Mouse (Mus musculus): ENCODE data around the gene Ptpre. TPM values are rescaled to one million over a fixed set of nuclear protein-coding genes. Genes with fewer than 3 reads are reported as not detected.
"Not testable (repeated sequence)": the region's sequence is repeated elsewhere in the genome, so short reads cannot be mapped to it uniquely, and the experiment has no call there.

Ptpre gene
- polyA plus RNA-seq, 1 experiment from 2014 or later: 0.53 TPM

DNA sequence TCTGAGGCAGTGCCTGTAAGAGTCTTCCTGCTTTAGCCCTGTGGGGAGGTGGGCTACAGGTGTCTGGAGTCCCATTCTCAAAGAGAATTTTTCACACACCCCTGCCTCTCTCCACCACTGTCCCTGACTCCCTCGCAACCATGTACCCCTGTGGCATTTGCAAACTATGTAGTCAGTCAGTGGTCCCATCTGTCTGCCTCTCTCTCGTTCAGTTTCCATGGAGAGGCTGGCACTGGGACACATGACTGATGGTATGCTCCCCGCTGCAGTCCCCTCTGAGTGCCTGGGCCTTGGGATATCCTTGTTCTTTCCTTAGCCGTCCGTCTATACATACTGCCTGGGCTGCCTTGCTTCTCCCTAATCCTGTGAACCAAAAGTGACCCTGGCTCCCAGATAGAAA is 28.7 kb downstream of the Ptpre start:
- no peak overlapping the region for H3K4me3 ChIP-seq (ENCODE audit: low read depth, low read length)
- H3K9ac ChIP-seq (ENCODE audit: low read length): no peak overlapping the region
- 80% methylated on average over 5 of the region's 5 CpGs for whole genome bisulfite sequencing
- no peak for DNase-seq (ENCODE audit: low spot score, missing footprints)
- H3K9me3 ChIP-seq (ENCODE audit: control insufficient read depth, low read length): no peaks in the 10 kb centered on the region
- no peaks in the 10 kb centered on the region for H3K36me3 ChIP-seq (ENCODE audit: control insufficient read depth, insufficient read depth, low read length)
- H3K4me2 ChIP-seq: no peak overlapping the region
- ATAC-seq (ENCODE audit: low FRiP score): no peak
- H3K27ac ChIP-seq (ENCODE audit: low read depth, low read length): no peak overlapping the region
- H3K4me1 ChIP-seq (ENCODE audit: control insufficient read depth, insufficient read depth, low read length): no peaks in the 10 kb centered on the region
- no peaks in the 10 kb centered on the region for H3K27me3 ChIP-seq (ENCODE audit: control insufficient read depth, insufficient read depth, low read length)

DNA sequence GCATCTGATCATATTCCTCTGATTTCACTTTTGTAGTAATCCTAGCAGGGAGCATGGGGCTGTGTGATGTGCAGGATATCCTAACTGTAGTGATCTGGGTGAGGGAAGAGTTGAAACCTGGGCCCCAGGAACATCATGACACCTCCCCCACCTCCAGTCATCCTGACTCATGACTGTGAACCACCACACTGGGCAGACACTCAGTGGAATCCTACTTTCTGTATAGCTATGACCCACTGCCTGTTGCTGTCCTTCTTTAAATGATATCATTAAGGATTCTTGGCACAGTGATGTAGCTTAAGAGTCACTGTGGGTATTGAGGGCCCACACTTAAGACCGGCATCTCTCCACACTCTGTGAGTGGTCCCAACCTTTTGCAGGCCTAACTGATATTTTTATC is 30.3 kb downstream of the Ptpre start:
- no peaks in the 10 kb centered on the region for H3K4me1 ChIP-seq (ENCODE audit: control insufficient read depth, insufficient read depth, low read length)
- no peak overlapping the region for H3K9ac ChIP-seq (ENCODE audit: low read length)
- no peaks in the 10 kb centered on the region for H3K9me3 ChIP-seq (ENCODE audit: control insufficient read depth, low read length)
- H3K36me3 ChIP-seq (ENCODE audit: control insufficient read depth, insufficient read depth, low read length): no peaks in the 10 kb centered on the region
- no peak overlapping the region for H3K4me2 ChIP-seq
- WGBS: 91% methylated on average over 1 of the region's 1 CpGs
- no peaks in the 10 kb centered on the region for H3K27me3 ChIP-seq (ENCODE audit: control insufficient read depth, insufficient read depth, low read length)
- H3K27ac ChIP-seq (ENCODE audit: low read depth, low read length): no peak overlapping the region
- no peak for ATAC-seq (ENCODE audit: low FRiP score)
- no peak overlapping the region for H3K4me3 ChIP-seq (ENCODE audit: low read depth, low read length)
- no peak for DNase-seq (ENCODE audit: low spot score, missing footprints)

DNA sequence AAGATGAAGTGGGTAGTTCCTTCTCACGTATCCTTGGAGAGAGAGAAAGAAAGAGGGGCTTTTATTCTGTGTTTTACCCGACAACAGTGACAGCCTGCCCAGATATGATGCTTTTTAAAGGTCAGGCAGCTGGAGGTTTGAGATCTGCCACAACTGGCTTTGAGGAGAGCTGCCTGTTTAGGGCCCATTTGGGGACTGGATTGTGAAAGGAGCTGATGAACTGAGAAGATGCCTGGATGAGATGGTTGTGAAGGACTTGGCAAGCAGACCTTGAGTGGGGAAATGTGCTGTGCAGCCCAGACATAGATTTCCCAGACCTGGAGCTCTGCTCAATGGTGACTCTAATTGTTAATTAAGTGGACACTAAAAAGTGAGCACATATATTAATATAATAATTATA is 31.3 kb downstream of the Ptpre start:
- Histone ChIP-seq H3K27ac (ENCODE audit: low read depth, low read length) (no peak overlapping the region), H3K4me3 (ENCODE audit: low read depth, low read length) (no peak overlapping the region), H3K9ac (ENCODE audit: low read length) (no peak overlapping the region), H3K9me3 (ENCODE audit: control insufficient read depth, low read length) (no peaks in the 10 kb centered on the region), H3K27me3 (ENCODE audit: control insufficient read depth, insufficient read depth, low read length) (no peaks in the 10 kb centered on the region), H3K36me3 (ENCODE audit: control insufficient read depth, insufficient read depth, low read length) (no peaks in the 10 kb centered on the region), H3K4me1 (ENCODE audit: control insufficient read depth, insufficient read depth, low read length) (no peaks in the 10 kb centered on the region), H3K4me2 (no peak overlapping the region)
- DNase-seq (ENCODE audit: low spot score, missing footprints) (no peak), ATAC-seq (ENCODE audit: low FRiP score) (no peak)
- WGBS: 71% methylated on average over 2 of the region's 2 CpGs

DNA sequence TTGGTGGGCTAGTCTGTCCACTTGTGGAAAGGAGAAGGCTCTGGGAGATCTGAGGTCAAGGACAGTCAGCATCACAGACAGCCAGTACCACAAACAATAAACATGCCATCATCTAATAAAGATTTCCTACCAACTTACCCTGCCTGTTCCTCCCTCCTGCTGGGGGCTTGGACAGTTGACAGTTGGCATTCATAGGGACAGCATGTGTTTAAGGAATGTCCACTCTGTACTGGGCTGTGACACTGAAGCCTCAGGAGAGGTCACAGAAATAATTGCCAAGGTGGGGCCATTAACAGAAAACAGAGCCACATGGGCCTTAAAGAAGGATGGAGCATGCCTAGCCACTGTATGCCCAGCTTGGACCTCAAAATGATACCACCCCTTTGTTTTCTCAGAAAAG is 34.1 kb downstream of the Ptpre start:
- Histone ChIP-seq H3K9me3 (ENCODE audit: control insufficient read depth, low read length) (no peaks in the 10 kb centered on the region), H3K36me3 (ENCODE audit: control insufficient read depth, insufficient read depth, low read length) (no peaks in the 10 kb centered on the region), H3K27me3 (ENCODE audit: control insufficient read depth, insufficient read depth, low read length) (no peaks in the 10 kb centered on the region), H3K9ac (ENCODE audit: low read length) (no peak overlapping the region), H3K27ac (ENCODE audit: low read depth, low read length) (no peak overlapping the region), H3K4me1 (ENCODE audit: control insufficient read depth, insufficient read depth, low read length) (no peaks in the 10 kb centered on the region), H3K4me3 (ENCODE audit: low read depth, low read length) (no peak overlapping the region), H3K4me2 (no peak overlapping the region)
- no peak for DNase-seq (ENCODE audit: low spot score, missing footprints)
- ATAC-seq (ENCODE audit: low FRiP score): no peak

DNA sequence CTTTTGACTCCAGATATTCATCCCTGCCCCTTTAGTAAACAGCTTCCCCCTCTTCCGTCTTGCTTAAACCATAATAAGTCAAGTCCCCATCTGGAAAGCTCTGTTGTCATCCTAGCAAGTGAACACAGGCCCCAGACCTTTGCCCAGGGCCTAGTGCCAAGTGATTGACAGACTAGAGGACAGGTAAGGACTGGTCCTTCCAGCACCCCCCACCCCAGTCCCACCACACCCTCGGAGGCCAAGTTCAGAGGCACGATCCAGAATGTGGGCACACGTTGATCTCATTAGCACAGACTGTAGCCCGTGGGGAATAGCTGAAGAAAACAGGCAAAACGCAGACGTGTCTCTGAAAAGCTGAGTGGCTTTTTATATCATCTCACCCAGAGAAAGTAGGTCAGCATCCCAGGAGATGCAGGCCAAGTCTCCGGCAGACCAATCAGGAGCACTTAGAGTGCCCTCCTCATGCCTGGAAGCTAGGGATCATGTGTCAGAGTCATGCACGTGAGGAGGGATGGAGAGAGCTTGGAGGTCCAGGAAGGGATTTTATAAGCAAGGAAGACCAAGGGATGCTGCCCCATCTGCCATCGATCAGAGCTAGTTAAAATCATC is 34.8 kb downstream of the Ptpre start:
- WGBS: 77% methylated on average over 10 of the region's 10 CpGs

DNA sequence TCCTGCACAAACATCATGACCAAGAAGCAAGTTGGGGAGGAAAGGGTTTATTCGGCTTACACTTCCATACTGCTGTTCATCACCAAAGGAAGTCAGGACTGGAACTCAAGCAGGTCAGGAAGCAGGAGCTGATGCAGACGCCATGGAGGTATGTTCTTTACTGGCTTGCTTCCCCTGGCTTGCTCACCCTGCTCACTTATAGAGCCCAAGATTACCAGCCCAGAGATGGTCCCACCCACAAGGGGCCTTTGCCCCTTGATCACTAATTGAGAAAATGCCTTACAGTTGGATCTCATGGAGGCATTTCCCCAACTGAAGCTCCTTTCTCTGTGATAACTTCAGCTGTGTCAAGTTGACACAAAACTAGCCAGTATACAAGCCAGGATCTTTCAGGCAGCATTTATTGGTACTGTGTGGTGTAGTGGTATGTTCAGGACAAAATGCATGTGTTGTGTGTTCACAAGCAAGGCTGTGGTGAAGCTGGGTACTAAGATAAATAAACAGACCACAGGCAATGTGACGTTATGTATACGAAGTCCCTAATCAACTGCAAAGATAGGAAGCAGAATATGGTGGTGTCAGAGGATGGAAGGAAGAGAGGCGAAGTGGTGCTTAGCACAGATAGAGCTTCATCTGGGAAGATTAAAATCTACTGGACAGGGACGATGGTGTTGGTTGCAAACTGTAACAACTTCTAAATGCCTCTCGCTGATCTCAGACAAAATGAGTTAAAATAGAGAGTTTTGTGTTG is 38.2 kb downstream of the Ptpre start:
- H3K9me3 ChIP-seq (ENCODE audit: control insufficient read depth, low read length); H3K4me3 ChIP-seq (ENCODE audit: low read depth, low read length); H3K4me1 ChIP-seq (ENCODE audit: control insufficient read depth, insufficient read depth, low read length); ATAC-seq (ENCODE audit: low FRiP score); H3K36me3 ChIP-seq (ENCODE audit: control insufficient read depth, insufficient read depth, low read length); H3K27ac ChIP-seq (ENCODE audit: low read depth, low read length); DNase-seq (ENCODE audit: low spot score, missing footprints); H3K27me3 ChIP-seq (ENCODE audit: control insufficient read depth, insufficient read depth, low read length); H3K4me2 ChIP-seq; H3K9ac ChIP-seq (ENCODE audit: low read length): not testable (repeated sequence)
- 84% methylated on average over 6 of the region's 7 CpGs for WGBS

More for the DNA sequence above, 34.8 kb downstream of the Ptpre start:
- Histone ChIP-seq H3K9me3 (ENCODE audit: control insufficient read depth, low read length) (no peaks in the 10 kb centered on the region), H3K27ac (ENCODE audit: low read depth, low read length) (no peak overlapping the region), H3K4me2 (no peak overlapping the region), H3K4me1 (ENCODE audit: control insufficient read depth, insufficient read depth, low read length) (no peaks in the 10 kb centered on the region), H3K36me3 (ENCODE audit: control insufficient read depth, insufficient read depth, low read length) (no peaks in the 10 kb centered on the region), H3K9ac (ENCODE audit: low read length) (no peak overlapping the region), H3K4me3 (ENCODE audit: low read depth, low read length) (no peak overlapping the region), H3K27me3 (ENCODE audit: control insufficient read depth, insufficient read depth, low read length) (no peaks in the 10 kb centered on the region)
- DNase-seq (ENCODE audit: low spot score, missing footprints): no peak
- ATAC-seq (ENCODE audit: low FRiP score): no peak

DNA sequence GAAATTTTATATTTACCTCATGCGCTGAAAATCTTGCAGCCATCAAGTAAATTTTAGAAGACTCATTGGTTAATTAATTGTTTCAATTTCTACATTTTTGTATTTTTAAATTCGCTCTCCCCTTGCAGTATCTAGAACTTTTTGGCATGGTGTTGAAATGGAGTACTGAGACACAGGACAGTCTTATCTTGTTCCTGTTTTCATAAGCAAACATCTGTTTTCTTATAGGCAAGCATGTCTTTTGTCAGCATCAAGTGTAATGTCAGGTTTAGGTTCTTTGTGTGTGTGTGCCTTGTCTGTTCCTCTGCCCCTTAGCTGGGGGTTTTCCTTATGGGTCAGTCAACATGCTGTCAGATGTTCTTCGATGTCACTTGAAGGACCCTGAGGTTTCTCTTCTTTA is 39.0 kb downstream of the Ptpre start:
- no peaks in the 10 kb centered on the region for H3K36me3 ChIP-seq (ENCODE audit: control insufficient read depth, insufficient read depth, low read length)
- no peak overlapping the region for H3K27ac ChIP-seq (ENCODE audit: low read depth, low read length)
- no peak overlapping the region for H3K4me3 ChIP-seq (ENCODE audit: low read depth, low read length)
- no peaks in the 10 kb centered on the region for H3K27me3 ChIP-seq (ENCODE audit: control insufficient read depth, insufficient read depth, low read length)
- no peak overlapping the region for H3K9ac ChIP-seq (ENCODE audit: low read length)
- 95% methylated on average over 3 of the region's 3 CpGs for WGBS
- no peaks in the 10 kb centered on the region for H3K4me1 ChIP-seq (ENCODE audit: control insufficient read depth, insufficient read depth, low read length)
- no peak overlapping the region for H3K4me2 ChIP-seq
- H3K9me3 ChIP-seq (ENCODE audit: control insufficient read depth, low read length): no peaks in the 10 kb centered on the region
- ATAC-seq (ENCODE audit: low FRiP score) (no peak), DNase-seq (ENCODE audit: low spot score, missing footprints) (no peak)

DNA sequence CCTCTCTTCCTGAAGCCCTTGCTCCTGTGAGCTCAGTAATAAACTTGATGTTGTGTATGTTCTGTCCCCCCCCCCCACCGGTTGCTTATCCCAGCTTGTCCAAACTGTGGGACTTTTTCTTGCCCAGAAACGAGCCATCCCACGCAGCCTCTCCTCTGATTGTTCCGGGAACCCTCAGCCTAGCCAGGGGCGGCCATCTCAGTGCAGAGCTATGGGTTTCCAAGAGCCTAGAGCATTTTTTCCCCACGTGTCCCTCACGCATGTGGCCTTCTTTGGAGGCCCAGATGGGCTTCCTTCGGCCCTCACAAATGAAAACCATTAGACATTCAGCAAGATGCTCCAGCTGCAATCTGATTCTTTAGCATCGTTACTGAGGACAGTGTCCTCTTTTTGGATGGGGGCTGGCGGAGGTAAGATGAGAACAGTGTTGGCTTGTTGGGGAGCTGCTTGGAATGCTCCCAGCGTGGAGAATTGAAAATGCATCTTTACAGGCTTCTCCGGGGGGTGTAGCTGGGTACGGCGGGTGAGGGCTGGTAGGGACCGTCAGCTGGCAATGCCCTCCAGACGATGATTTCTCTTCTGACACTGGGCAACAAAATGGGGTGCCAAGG is 41.5 kb downstream of the Ptpre start:
- no peak for ATAC-seq (ENCODE audit: low FRiP score)
- 84% methylated on average over 16 of the region's 16 CpGs for WGBS
- H3K27me3 ChIP-seq (ENCODE audit: control insufficient read depth, insufficient read depth, low read length): no peaks in the 10 kb centered on the region

DNA sequence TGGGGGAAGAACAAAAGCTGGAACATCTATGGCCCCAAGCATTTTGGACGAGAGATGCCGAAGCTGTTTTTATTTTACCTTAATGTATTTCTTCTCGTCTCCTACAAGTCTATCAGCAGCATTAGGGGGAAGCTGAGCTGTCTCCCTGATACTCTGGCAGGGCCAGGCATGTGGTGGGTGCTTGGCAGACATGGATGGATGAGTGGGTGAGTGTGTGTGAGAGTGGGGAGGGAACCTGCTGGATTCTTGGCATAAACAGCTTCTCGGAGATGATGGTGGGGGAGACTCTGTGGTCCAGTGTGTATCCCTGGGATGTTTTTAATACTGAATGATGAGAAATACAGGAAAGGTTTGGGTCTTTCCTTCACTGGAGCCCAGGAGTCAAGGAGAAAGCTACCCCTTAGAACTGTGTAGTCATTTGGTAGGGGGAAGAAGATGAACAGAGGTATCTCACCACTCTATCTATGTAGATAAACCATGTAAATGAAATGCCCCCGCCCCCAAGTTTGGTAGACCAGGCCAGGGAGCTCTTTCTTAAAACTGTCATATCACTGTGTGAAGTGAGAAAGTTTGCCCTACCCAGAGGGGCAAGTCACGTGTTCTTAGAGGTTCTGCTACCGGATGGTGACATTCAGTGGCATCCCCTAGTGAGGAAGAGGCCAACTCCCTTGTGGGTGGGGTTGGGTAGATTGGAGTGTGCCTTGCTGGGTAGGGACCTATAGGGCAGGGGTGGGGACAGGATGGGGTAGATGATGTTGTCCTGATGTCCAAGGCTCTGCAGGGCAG is 43.2 kb downstream of the Ptpre start:
- ATAC-seq (ENCODE audit: low FRiP score) (no peak), DNase-seq (ENCODE audit: low spot score, missing footprints) (no peak)
- WGBS: 85% methylated on average over 7 of the region's 7 CpGs
- H3K27me3 ChIP-seq (ENCODE audit: control insufficient read depth, insufficient read depth, low read length): no peaks in the 10 kb centered on the region
- H3K4me2 ChIP-seq: no peak overlapping the region
- H3K9ac ChIP-seq (ENCODE audit: low read length): no peak overlapping the region
- no peaks in the 10 kb centered on the region for H3K9me3 ChIP-seq (ENCODE audit: control insufficient read depth, low read length)
- no peak overlapping the region for H3K27ac ChIP-seq (ENCODE audit: low read depth, low read length)
- no peaks in the 10 kb centered on the region for H3K36me3 ChIP-seq (ENCODE audit: control insufficient read depth, insufficient read depth, low read length)
- no peak overlapping the region for H3K4me3 ChIP-seq (ENCODE audit: low read depth, low read length)
- no peaks in the 10 kb centered on the region for H3K4me1 ChIP-seq (ENCODE audit: control insufficient read depth, insufficient read depth, low read length)

More for the DNA sequence above, 41.5 kb downstream of the Ptpre start:
- Histone ChIP-seq H3K36me3 (ENCODE audit: control insufficient read depth, insufficient read depth, low read length) (no peaks in the 10 kb centered on the region), H3K9me3 (ENCODE audit: control insufficient read depth, low read length) (no peaks in the 10 kb centered on the region), H3K27ac (ENCODE audit: low read depth, low read length) (no peak overlapping the region), H3K4me3 (ENCODE audit: low read depth, low read length) (no peak overlapping the region), H3K4me2 (no peak overlapping the region), H3K4me1 (ENCODE audit: control insufficient read depth, insufficient read depth, low read length) (no peaks in the 10 kb centered on the region), H3K9ac (ENCODE audit: low read length) (no peak overlapping the region)
- DNase-seq (ENCODE audit: low spot score, missing footprints): no peak
